Mouse (Mus musculus) C2C12 (cell line): Measurements from ENCODE around the gene Gm10073.

ENCODE experiments used
- CTCF ChIP-seq: IDR thresholded peaks from one replicate; pipeline ENCODE4 v1.5.1; 2011; ENCODE audit not compliant: control insufficient read depth, insufficient read depth, insufficient read length
- FOSL1 ChIP-seq: IDR thresholded peaks from one replicate; pipeline ENCODE4 v1.8.0; 2011; ENCODE audit warnings: mild to moderate bottlenecking, low read length; ENCODE audit not compliant: poor library complexity, insufficient read depth, severe bottlenecking
- MYOG ChIP-seq: IDR thresholded peaks from one replicate; pipeline ENCODE4 v1.6.1; 2011; ENCODE audit not compliant: control insufficient read depth, insufficient read length; ENCODE audit errors: extremely low read depth
- USF1 ChIP-seq: IDR thresholded peaks from one replicate; pipeline ENCODE4 v1.6.1; 2011; ENCODE audit warnings: low read depth, mild to moderate bottlenecking, control low read depth, moderate library complexity

DNA sequence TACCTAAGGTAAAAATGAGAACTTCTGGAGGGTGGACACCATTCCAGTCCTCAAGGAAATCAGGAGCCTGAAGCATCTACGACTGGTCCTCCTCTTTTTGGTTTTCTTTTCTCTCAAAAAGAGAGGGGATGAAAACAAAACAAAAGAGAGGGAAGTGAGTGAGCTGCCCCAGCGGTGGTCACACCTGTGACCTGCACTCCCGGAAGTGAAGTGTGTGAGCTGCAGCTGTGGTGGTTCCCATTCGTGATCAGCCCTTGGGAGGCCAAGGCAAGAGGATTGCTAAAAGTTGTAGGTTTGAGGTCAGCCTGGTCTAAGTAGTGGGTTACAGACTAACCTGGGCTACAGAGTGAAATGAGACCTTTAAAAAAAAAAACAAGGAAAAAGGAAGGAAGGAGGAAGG is 32.9 kb upstream of the Gm10073 start:
- TF ChIP-seq CTCF (no peak), FOSL1 (no peak), USF1 (no peak), MYOG (no peak)
